Mouse (Mus musculus): Measurements from ENCODE around the gene Asap2.
A peak's percentile ranks its signal among the peaks of the same experiment; 100 is the strongest.

Asap2 gene

DNA sequence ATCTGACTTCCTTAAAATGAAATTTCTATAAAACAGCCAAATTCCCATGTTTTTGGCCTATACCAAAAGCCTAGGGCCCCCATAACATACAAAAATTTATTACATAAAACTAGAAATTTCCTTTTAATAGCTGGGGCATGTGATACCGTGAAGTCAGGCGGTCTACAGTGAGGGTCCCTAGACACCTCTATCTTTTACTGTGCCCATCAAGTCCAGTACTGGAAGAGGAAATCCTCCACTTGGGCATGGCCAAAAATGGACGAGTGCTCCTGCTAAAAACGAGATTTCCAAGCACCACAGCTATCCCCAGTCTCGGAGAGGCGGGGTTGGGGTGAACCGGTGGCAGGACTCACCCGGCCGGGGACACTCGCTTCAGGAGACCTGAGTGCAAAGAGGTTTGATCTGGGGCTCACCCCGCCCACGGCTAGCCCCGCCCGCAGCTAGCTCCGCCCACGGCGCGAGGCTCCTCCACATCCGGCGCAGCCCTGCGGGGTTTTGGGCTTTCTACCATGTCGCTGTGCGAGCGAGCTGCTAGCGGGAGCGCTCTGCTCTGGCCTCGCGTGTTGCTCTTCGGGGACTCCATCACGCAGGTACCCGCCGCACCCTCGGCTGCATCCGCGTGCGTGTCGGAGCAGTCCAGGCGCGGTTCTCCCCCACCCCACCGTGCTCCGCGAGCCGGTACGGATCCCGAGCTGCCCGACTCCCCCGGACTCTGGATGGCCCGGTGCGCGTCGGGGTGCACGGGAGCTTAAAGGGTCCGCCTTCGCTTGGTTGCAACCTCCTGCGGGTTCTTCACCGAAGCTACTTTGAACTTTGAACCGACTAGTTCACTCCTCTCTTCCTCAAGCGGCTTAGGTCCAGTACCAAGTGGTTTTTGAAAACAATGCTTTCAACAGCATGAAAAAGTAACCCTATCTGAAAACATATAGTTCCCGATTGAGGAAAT, 325.9 kb downstream of the Asap2 start, which contains the start of gene Iah1:
Iah1 (plus strand) TSS at position 467 of the 946 bp plus-strand sequence.
- peak; percentile 91 for DNase-seq (ENCODE audit: low read depth, low spot score)

DNA sequence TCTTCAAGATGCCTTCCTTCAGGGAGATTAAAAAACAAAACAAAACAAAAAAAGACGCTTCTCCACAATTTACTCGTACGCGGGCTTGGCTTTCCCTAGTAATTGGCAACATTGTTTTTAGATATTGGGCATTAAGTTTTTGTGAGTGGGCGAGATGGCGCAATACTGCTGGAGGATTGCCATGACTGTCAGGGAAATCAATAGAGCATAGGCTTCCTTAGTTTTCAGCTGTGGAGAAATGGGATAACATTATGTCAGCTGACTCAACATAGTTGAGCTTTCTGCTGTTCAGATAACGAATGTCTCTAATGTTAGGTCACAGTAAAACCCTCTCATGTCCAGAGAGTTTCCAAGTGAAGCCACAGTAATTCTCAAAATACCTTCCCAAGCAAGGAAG, 326.6 kb downstream of the Asap2 start:
- DNase-seq (ENCODE audit: low read depth, low spot score): peak; percentile 32

DNA sequence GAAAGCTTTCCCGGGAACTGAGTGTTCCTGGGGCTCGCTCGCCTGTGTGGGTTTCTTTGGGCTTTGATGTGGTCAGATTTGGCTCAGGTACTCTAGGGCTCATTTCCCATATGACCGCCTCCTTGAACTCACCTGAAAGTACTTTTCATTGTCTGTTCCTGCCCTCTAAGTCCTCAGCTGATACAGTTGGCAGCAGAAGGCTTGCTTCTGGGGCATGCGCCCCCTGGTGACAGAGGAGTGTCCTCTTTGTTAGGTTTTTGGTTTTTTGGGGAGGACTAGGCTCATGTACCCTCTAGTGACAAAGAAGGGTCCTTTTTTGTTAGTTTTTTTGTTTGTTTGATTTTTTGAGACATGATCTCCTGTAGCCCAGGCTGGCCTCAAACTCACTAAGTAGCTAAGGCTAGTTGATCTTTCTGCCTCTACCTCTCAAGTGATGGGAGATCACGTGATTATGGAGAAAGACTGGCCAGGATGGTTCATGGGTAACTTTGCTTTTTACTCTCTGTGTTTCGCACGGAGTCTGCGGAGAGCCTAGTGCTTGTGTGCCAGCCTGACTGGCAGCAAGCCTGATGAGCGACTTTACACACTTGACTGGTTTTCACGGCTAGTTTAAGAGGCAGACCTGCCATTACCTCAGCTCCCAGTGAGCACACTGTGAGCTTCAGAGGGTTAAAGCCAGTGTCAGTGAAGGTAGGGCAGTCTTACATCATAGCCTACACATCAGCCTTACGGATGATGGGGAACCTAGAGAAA, 328.1 kb downstream of the Asap2 start:
- DNase-seq (ENCODE audit: low read depth, low spot score): peak; percentile 78

Measured in brain, adult 2 months (tissue).